Mouse (Mus musculus) kidney, adult 9 months (tissue): ENCODE measurements at regions not wholly inside any gene's neighbourhood (a gene's known extent, or its start where the extent isn't known, plus 50 kb on each side); places are given as distances from the start of the nearest gene placed in this dataset.

Experiments
- DNase-seq: peaks from one replicate; pipeline ENCODE4 v3.0.0; 2022

DNA sequence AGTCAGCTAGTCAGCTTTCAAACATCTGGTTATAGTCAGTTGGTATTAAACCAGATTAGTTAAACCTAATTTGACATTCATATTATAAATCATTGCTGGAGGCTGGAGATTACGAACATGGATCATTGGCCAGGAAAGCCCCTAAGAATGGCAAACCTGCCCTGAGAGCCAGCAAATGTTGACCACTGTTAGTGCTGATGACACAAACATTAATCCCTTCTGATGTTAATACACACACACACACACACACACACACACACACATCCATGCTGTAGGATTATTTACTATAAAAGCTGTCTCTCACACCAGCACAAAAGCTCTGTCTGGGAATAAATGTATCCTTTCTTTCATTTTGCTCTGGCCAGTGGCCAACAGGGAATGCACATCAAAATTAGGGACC lies 329.4 kb upstream of the Atp2b1 start:
- no peak for DNase-seq

GRCm38 (mm10) chr10:98589726-98590125 lies 324.5 kb upstream of the Atp2b1 start:
- DNase-seq, result no peak

- no peak for DNase-seq
Observed at GRCm38 (mm10) chr10:98592154-98592553, 322.1 kb upstream of the Atp2b1 start.

DNA sequence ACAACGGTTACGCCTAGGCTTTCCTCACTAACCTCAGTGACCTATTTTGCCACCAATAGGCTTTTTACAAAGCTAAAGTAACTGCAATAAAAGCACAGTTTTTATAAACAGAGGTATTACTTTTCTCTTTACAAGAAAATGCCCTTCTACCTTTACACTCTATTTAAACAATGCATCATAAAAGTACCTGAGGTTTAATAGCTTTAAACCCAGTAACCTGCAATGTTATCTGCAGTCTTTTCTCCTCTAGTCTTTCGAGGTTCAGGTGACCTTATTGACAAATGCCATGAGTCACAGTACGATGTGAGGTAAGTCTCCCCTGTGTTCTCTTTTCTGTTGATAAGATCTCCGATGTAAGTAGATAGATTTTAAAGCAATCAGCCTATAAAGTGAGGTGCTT lies 320.3 kb upstream of the Atp2b1 start:
- no peak for DNase-seq

DNA sequence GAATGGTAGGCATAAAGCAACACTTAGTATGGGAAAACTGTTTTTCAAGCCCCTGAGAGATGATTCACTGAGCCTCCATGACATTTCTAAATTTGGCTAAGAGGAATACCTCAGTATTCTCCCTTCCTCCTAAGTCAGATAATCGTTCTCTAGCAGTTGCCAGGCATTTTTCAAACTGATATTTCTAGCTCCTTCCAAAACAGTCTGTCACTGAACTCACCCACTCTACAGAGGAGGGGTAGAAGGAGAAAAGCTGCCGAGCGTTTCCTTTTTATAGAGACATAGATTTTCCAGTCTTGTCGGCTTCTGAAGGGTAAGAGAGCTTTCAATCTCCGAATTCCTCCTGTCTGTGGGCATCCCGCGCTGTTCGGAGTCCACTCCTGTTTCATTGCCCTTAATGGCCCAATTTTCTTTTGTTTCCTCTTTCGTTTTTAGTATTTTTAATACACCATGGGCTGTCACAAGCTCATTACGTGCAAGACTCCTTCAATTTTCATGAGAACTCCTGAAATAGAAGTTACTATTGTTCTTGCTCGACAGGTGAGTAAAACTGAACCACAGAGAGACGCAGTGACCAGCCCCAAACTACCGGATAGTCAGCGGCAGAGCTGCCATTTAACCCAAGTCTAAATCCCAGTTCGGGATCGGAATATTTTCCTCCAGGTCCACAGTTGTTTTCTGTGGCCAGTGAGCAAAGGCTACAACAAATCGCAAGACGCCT lies 305.8 kb upstream of the Atp2b1 start:
- DNase-seq, result no peak

- no peak for DNase-seq
Observed at GRCm38 (mm10) chr10:98610708-98611107, 303.5 kb upstream of the Atp2b1 start.

DNA sequence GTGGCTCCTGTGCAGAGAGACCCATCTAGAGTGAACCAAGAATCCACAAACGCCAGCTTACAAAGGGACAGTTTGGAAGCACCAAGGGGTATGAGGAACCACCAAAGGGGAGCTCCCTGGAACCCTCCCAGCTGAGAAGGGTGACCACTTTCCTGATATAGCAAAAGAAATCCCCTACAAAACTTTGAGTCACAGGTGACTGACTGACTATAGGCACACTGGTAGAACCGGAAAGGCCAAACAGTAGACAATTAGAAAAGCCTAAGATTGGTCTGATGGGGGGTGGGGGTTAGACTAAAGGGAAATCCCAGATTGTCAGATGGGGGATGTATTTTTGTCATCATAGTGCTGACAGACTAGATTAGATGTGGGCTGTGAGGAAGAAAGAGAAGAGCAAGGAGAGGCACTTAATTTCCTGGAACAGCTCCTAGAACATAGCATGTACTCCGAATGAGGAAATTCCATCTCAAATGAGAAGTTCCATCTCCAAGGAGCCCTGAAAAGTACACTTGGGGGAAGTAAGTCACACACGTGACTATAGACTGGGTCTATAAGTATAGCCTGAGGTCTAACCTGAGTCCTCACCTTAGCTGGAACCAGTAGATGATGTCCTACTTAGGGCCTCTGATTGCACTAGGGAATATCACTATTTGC lies 302.4 kb upstream of the Atp2b1 start:
- no peak for DNase-seq

GRCm38 (mm10) chr10:98618736-98619525 lies 295.3 kb upstream of the Atp2b1 start:
- DNase-seq, result no peak

- DNase-seq, result no peak
Observed at GRCm38 (mm10) chr10:98624103-98624502, 290.1 kb upstream of the Atp2b1 start.

DNA sequence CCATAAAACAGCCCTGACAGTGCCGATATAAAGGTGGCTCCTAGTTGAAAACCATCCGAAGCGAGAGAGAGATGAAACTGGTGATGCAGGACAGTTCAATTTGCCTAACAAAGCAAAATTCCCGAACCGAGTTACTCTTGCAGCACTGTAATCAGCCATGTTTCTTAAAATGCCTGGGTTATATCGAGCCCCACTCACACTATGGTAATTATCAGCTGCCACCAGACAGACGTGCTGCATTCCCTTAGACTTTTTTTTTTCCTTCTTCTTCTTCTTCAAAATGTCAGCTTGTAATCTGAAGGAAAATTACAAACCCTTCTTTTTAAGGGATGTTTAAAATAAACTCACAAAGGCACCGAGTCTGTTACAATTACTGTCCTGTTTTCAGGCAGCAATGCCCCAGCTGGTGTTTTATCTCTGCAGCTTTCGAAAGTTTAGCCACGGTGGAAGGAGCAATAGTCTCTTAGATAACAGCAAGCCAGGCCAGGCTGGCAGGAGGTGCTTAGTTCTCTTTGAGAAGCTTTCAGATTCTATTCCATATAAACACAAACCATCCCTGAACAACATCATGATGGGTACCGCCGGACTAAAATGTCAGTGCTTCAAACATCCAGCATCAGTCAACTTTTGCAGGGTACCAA lies 289.4 kb upstream of the Atp2b1 start:
- DNase-seq, result no peak

GRCm38 (mm10) chr10:98628191-98628590 lies 286.0 kb upstream of the Atp2b1 start:
- no peak for DNase-seq

GRCm38 (mm10) chr10:98629248-98629647 lies 285.0 kb upstream of the Atp2b1 start:
- no peak for DNase-seq

- DNase-seq, result peak; percentile 4
Observed at GRCm38 (mm10) chr10:98637759-98638611, 276.2 kb upstream of the Atp2b1 start.

- DNase-seq, result no peak
Observed at GRCm38 (mm10) chr10:98645681-98646122, 268.5 kb upstream of the Atp2b1 start.

- no peak for DNase-seq
Observed at GRCm38 (mm10) chr10:98646311-98646999, 267.8 kb upstream of the Atp2b1 start.

GRCm38 (mm10) chr10:98648710-98649245 lies 265.4 kb upstream of the Atp2b1 start:
- no peak for DNase-seq

DNA sequence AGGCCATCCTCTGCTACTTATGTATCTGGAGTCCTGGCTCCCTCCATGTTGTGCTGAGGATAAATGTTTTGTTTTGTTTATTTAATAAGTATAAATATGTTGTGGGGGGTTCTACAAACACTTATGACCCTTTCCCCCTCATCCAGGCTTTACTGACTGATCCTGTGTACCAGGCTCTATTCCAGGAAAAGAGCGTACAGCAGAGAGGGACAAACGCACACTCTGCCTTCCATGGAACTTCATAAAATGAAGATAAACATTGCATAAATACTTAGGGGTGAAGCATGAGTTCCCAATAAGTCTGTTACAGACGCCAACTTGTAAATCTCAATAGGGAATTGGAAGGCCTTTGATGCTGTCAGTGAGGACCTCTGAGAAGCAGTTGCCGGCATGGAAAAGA lies 263.7 kb upstream of the Atp2b1 start:
- no peak for DNase-seq

GRCm38 (mm10) chr10:98651127-98651526 lies 263.1 kb upstream of the Atp2b1 start:
- no peak for DNase-seq

- no peak for DNase-seq
Observed at GRCm38 (mm10) chr10:98651599-98651998, 262.6 kb upstream of the Atp2b1 start.

- DNase-seq, result peak; percentile 55
Observed at GRCm38 (mm10) chr10:98652084-98652483, 262.1 kb upstream of the Atp2b1 start.

DNA sequence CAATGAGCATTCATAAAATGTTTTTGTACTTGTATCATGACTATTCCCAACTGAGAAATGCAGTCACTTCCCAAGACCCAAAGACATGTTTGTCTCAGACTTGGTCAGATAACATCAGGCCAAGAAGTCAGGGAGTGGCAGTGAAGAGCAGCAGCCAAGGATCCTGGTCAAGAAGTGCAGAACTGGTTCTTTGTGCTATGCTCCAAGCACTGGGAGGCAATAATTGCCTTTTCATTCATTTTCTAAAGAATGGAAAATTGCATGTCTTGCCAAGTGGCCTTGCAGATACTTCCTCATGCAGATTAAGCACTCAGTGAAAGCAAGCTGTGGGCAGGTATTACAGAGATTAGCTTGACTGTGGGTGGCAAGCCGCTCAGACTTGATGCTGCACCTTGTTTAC lies 253.5 kb upstream of the Atp2b1 start:
- DNase-seq, result peak; percentile 26
